Mouse (Mus musculus): ENCODE data around the gene Shkbp1. TPM values are rescaled to one million over a fixed set of nuclear protein-coding genes. Genes with fewer than 3 reads are reported as not detected.

Gene Shkbp1
- total RNA-seq (2023), result 100 to 1,000 TPM in 1 of 2 experiments, 10 to 100 TPM in 1; 98.2 to 102 TPM

GRCm38 (mm10) chr7:27355745-27356240 is at the start of gene Shkbp1:
Shkbp1 (minus strand) TSS chr7:27356019.

GRCm38 (mm10) chr7:27356861-27357594 is 1.2 kb upstream of the Shkbp1 start, which contains the start of gene Gm20479:
Gm20479 (minus strand) TSS chr7:27357419.

GRCm38 (mm10) chr7:27337175-27337853 is 18.5 kb downstream of the Shkbp1 start, which contains the start of gene Ltbp4:
Ltbp4 (minus strand) TSS chr7:27337692.

Other genes with a start within 250 kb of the Shkbp1 start
- not detected for gene Cyp2f2, start 236.1 kb downstream of the Shkbp1 start, total RNA-seq (2023)
- not detected for gene Cyp2t4, start 202.3 kb downstream of the Shkbp1 start, total RNA-seq (2023)
- 100 to 1,000 TPM; 176 to 183 TPM for gene Egln2, start 189.2 kb downstream of the Shkbp1 start, total RNA-seq (2023)
- gene Rab4b, start 177.1 kb downstream of the Shkbp1 start, total RNA-seq (2023), result 100 to 1,000 TPM; 173 to 179 TPM
- gene Gm21983, start 174.9 kb downstream of the Shkbp1 start, total RNA-seq (2023), result not detected
- not detected for gene Mia, start 174.9 kb downstream of the Shkbp1 start, total RNA-seq (2023)
- 10 to 100 TPM; 15.1 to 15.3 TPM for gene BC024978, start 160.2 kb downstream of the Shkbp1 start, total RNA-seq (2023)
- 100 to 1,000 TPM in 1 of 2 experiments, 10 to 100 TPM in 1; 97.9 to 109 TPM for gene Snrpa, start 159.7 kb downstream of the Shkbp1 start, total RNA-seq (2023)
- gene Itpkc, start 127.4 kb downstream of the Shkbp1 start, total RNA-seq (2023), result 10 to 100 TPM; 14.2 to 18.6 TPM
- 10 to 100 TPM; 24.5 to 31.5 TPM for gene Coq8b, start 123.0 kb downstream of the Shkbp1 start, total RNA-seq (2023)
- 1 to 10 TPM; 1.5 to 1.9 TPM for gene Numbl, start 97.6 kb downstream of the Shkbp1 start, total RNA-seq (2023)
- 1 to 10 TPM; 1.3 to 2.4 TPM for gene Ltbp4, start 18.3 kb downstream of the Shkbp1 start, total RNA-seq (2023)
- 1 to 10 TPM in 1 of 2 experiments, not detected in 1; 5.0 TPM for gene Gm20479, start 1.4 kb upstream of the Shkbp1 start, total RNA-seq (2023)
- gene Sptbn4, start 91.7 kb upstream of the Shkbp1 start, total RNA-seq (2023), result 1 to 10 TPM in 1 of 2 experiments, under 1 TPM in 1; 0.18 to 1.2 TPM
- 10 to 100 TPM; 68.2 to 79.7 TPM for gene Blvrb, start 92.0 kb upstream of the Shkbp1 start, total RNA-seq (2023)
- gene Sertad3, start 117.7 kb upstream of the Shkbp1 start, total RNA-seq (2023), result 10 to 100 TPM; 21.4 to 21.7 TPM
- gene Sertad1, start 130.9 kb upstream of the Shkbp1 start, total RNA-seq (2023), result 10 to 100 TPM; 31.8 to 34.5 TPM
- gene Prx, start 143.3 kb upstream of the Shkbp1 start, total RNA-seq (2023), result under 1 TPM; 0.27 to 0.46 TPM
- gene Hipk4, start 167.2 kb upstream of the Shkbp1 start, total RNA-seq (2023), result not detected
- gene Pld3, start 197.2 kb upstream of the Shkbp1 start, total RNA-seq (2023), result 10 to 100 TPM; 54.4 to 55.1 TPM
- 10 to 100 TPM; 26.4 to 29.2 TPM for gene 2310022A10Rik, start 197.2 kb upstream of the Shkbp1 start, total RNA-seq (2023)
- 100 to 1,000 TPM in 1 of 2 experiments, 10 to 100 TPM in 1; 99.1 to 102 TPM for gene Akt2, start 235.5 kb upstream of the Shkbp1 start, total RNA-seq (2023)